Mouse (Mus musculus): ENCODE measurements around the gene Gm45337.
A peak's percentile ranks its signal among the peaks of the same experiment; 100 is the strongest.

DNA sequence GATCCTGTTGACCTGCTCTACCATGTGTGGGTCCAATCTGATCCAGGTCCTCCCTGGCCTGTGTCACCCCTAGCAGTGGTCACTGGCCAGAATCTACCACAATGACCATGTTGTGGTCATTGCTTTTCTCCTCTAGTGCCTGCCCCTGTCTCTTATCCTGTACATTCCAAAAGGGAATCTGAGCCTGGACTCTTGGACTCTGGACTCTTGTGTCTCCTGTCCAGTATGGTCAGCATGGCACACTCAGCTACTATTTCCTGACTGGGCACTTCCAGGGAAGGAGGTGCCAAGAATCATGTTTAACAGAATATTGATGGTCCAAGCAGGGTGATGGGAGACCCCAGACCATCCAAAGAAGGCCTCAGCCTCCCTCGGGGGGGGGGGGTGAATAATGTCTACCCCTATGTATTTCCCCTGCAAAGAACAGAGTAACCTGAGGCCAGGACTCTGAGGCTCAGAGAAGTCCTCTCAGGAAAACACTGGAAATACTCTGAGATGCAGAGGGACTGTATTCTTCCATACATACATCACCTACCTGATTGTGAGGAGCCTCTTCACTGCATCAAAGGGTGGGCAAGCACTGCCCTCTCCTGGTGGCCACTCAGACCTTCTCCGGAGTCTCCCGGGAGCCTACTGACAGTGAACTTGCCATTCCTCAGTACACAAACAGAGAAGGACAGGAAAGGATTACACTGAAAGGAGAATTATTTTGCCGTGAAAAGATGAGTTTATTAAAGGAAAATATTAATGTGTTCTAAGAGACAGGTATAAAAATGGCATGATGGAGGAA is 10.0 kb downstream of the Gm45337 start:
- TF ChIP-seq POLR2A (IDR thresholded peaks at IDR 0.05; ENCODE audit: low read depth, low read length) (no peak), CTCF (IDR thresholded peaks at IDR 0.05; ENCODE audit: extremely low read depth, insufficient read length, insufficient replicate concordance, low read depth, low read length) (peak; percentile 28; the same call in 1 of the 2 replicates)
